Mouse (Mus musculus) 3134 (cell line): ENCODE measurements at regions not wholly inside any gene's neighbourhood (a gene's known extent, or its start where the extent isn't known, plus 50 kb on each side); places are given as distances from the start of the nearest gene placed in this dataset.

Source experiments
- DNase-seq: peaks from one replicate; pipeline ENCODE4 v3.0.0-alpha.2; 2011; ENCODE audit warnings: low spot score; ENCODE audit not compliant: insufficient read length; ENCODE audit errors: extremely low read depth

GRCm38 (mm10) chrX:13344701-13345100 is 63.9 kb downstream of the Ddx3x start:
- DNase-seq: no peak

GRCm38 (mm10) chrX:13345126-13345525 is 64.4 kb downstream of the Ddx3x start:
- no peak for DNase-seq

- no peak for DNase-seq
Measured at GRCm38 (mm10) chrX:13346011-13346631, 65.4 kb downstream of the Ddx3x start.

GRCm38 (mm10) chrX:13346696-13347026 is 65.9 kb downstream of the Ddx3x start:
- DNase-seq: no peak

GRCm38 (mm10) chrX:13347027-13347840 is 66.5 kb downstream of the Ddx3x start:
- no peak for DNase-seq

- DNase-seq: no peak
Measured at GRCm38 (mm10) chrX:13348415-13348814, 67.6 kb downstream of the Ddx3x start.

- DNase-seq: no peak
Measured at GRCm38 (mm10) chrX:13350461-13350860, 69.7 kb downstream of the Ddx3x start.

- DNase-seq: no peak
Measured at GRCm38 (mm10) chrX:13357149-13357783, 76.5 kb downstream of the Ddx3x start.

- DNase-seq: no peak
Measured at GRCm38 (mm10) chrX:13357973-13358372, 77.2 kb downstream of the Ddx3x start.

- no peak for DNase-seq
Measured at GRCm38 (mm10) chrX:13360436-13360835, 79.7 kb downstream of the Ddx3x start.

- no peak for DNase-seq
Measured at GRCm38 (mm10) chrX:13370319-13370718, 89.5 kb downstream of the Ddx3x start.

- DNase-seq: no peak
Measured at GRCm38 (mm10) chrX:13372752-13373151, 92.0 kb downstream of the Ddx3x start.

- peak; percentile 53 for DNase-seq
Measured at GRCm38 (mm10) chrX:13386354-13386753, 79.6 kb upstream of the Nyx start.

GRCm38 (mm10) chrX:13398466-13398865 is 67.4 kb upstream of the Nyx start:
- DNase-seq: peak; percentile 48

- no peak for DNase-seq
Measured at GRCm38 (mm10) chrX:13412726-13413125, 53.2 kb upstream of the Nyx start.

GRCm38 (mm10) chrX:13413135-13413534 is 52.8 kb upstream of the Nyx start:
- no peak for DNase-seq
